Mouse (Mus musculus) cerebellum, adult 2 months (tissue): ENCODE data around the gene Spatc1l.

Experiments used
- CTCF ChIP-seq: fragments of 200-500 bp; IDR thresholded peaks from 2 replicates; pipeline ENCODE4 v1.5.1; 2011; ENCODE audit warnings: low read depth, mild to moderate bottlenecking, control low read depth, low read length, moderate library complexity, borderline replicate concordance; ENCODE audit not compliant: insufficient read depth
- POLR2A ChIP-seq: fragments of 200-500 bp; IDR thresholded peaks from 2 replicates; pipeline ENCODE4 v1.6.1; 2011; ENCODE audit warnings: low read length, control low read depth, borderline replicate concordance; ENCODE audit not compliant: insufficient read depth

- TF ChIP-seq CTCF, result no peak
- no peak for TF ChIP-seq POLR2A
Measured at GRCm38 (mm10) chr10:76535526-76535925, 26.5 kb upstream of the Spatc1l start.
